Mouse (Mus musculus): ENCODE measurements around the gene Tor1aip1. TPM values are rescaled to one million over a fixed set of nuclear protein-coding genes. Genes with fewer than 3 reads are reported as not detected.

Gene Tor1aip1
- polyA plus RNA-seq (2012; rRNA removed) = 20.5 and 24.0 TPM in 2 replicates

DNA sequence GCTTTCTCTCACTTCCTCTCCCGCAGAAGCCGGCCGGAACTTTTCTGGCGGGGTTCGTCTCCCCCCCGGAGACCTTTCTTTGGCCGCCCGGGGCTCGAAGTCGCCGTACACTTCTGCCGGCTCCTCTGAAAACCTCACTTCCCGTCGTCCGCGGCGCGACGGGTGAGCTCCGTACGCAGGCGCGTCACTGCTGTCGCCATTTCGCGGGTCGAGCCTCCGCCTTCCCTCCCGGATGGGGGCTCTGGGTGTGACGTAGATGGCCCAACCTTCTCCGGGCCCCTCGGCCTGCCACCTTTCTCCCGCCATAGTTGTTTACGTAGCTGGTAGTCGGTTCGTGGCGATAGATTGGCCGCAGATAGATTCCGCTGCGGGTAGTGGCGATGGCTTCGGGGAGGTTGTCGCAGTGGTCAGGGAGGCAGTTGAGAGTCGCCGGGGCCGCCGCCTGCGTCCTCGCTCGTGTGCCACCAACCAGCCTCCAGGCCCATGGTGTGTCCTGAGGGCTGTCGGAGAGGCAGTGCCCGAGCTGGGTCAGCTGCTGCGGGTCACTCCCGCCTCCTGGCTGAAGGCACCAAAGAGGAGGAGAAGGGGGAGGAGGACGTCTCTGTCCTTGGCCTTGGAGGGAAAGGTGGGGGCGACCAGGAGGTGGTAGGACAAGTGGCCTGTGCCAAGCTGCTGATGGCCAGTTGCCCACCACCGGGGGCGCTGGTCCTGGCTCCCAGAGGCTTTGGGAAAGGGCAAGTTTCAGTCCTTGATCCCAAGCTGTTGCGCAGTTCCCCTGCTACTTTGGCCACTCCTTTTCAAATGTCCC lies at the start of gene Tor1aip1:
Gene Tor1aip1 (minus strand): TSS at position 551 of the 808 bp plus-strand sequence.

DNA sequence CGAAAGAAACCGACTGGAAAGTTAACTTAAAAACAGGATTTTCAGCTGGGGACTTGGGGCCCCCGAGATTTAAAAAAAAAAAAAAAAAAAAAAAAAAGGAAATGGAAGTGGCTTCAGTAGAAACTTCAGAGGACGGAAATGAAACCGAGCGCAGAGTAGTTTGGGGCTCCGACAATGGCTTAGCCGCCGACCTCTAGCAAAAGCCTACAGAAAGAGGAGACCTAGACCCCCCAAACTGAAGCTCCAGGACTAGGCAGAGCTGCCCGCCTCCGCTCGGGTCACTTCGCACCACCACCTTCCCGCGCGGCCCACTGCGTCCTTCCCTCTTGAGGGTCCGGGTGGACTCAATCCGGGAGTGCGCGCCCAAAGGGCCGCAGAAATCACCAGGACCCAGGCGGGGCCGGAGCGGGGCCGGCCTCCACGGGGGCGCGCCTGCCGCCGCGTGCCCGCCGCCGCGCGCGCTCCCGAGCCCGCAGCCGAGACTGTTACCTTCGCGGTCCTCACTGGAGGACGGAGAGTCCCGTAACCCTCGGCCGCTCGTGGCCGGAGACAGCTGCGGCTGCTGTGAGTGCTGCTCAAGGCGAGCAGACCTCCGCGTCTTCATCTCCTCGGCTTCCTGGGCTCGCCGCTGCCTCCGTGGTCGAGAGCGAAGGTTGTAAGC lies 881 bp downstream of the Tor1aip1 start, which contains the start of gene Tor1aip2:
Gene Tor1aip2 (plus strand): TSS at position 135 of the 661 bp plus-strand sequence.

DNA sequence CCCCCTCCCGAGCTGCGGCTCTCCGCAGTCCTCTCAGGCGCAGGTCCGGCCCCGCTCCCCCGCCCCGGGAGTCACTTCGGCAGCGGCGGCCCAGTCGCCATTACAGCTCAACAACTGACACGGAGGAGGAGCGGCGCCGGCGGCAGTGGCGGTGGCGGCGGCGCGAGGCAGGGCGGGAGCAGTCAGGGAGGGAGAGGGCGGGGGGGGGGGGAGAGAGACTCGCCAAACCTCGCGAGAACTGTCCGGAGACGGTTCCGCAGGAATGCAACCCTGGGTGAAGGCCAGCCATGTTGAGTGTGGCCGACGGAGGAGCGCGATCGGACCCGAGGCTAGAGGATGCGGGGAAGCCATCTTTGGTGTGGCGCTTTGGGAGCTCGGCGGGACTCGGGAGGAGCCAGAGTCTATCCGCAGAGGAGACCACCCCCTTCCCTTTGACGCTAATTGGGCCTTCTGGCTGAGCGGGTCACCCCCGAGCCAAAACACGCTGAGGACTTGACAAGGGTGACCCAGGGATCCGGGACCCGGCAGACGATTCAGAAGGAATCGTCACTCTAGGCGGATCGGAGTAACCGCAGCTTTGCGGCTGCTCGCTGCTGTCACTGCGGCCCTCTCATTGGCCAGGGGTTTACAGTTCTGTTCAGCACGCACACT lies 63.1 kb downstream of the Tor1aip1 start, which contains the start of gene Cep350:
Gene Cep350 (minus strand): TSS at position 188 of the 651 bp plus-strand sequence.

Other genes with a start within 250 kb of the Tor1aip1 start
- 27.5 and 31.4 TPM in 2 replicates for gene Qsox1, start 223.6 kb downstream of the Tor1aip1 start, polyA plus RNA-seq (2012; rRNA removed)
- 12.6 and 14.8 TPM in 2 replicates for gene Cep350, start 63.2 kb downstream of the Tor1aip1 start, polyA plus RNA-seq (2012; rRNA removed)
- 48.0 and 93.7 TPM in 2 replicates for gene Tor1aip2, start 1.1 kb downstream of the Tor1aip1 start, polyA plus RNA-seq (2012; rRNA removed)
- 2.7 TPM in 2 replicates for gene Fam163a, start 168.5 kb upstream of the Tor1aip1 start, polyA plus RNA-seq (2012; rRNA removed)